Mouse (Mus musculus) midbrain, embryonic 14.5 days (tissue): ENCODE results near the gene Lrrc8d. TPM values are rescaled to one million over a fixed set of nuclear protein-coding genes. Genes with fewer than 3 reads are reported as not detected.
"Not testable (repeated sequence)": the region's sequence is repeated elsewhere in the genome, so short reads cannot be mapped to it uniquely, and the experiment has no call there.

ENCODE experiments used
- ATAC-seq: fragments of 200-750 bp; cut with Nextera tagmentation; 2 replicates; pipeline ENCODE4 v1.8.0; 2017; ENCODE audit warnings: moderate number of reproducible peaks, moderate library complexity; ENCODE audit not compliant: low FRiP score, low TSS enrichment
- DNase-seq: peaks from one replicate; pipeline ENCODE4 v3.0.0-alpha.2; 2015
- H3K27ac ChIP-seq: fragments of 300-500 bp; sonication (generic); replicated peaks from 2 replicates; pipeline ENCODE4 v1.5.1; 2014; ENCODE audit warnings: mild to moderate bottlenecking, low read depth, low read length, moderate library complexity
- H3K27me3 ChIP-seq: fragments of 300-500 bp; sonication (generic); 2 replicates; pipeline ENCODE4 v1.6.1; 2014; ENCODE audit warnings: low read length, control low read depth, mixed read lengths; ENCODE audit not compliant: control insufficient read depth, insufficient read depth
- H3K36me3 ChIP-seq: fragments of 300-500 bp; sonication (generic); 2 replicates; pipeline ENCODE4 v1.6.1; 2014; ENCODE audit warnings: low read length, control low read depth; ENCODE audit not compliant: control insufficient read depth, insufficient read depth
- H3K4me1 ChIP-seq: fragments of 300-500 bp; sonication (generic); 2 replicates; pipeline ENCODE4 v1.6.1; 2014; ENCODE audit warnings: mild to moderate bottlenecking, antibody characterized with exemption, low read length, control low read depth; ENCODE audit not compliant: control insufficient read depth, insufficient read depth
- H3K4me2 ChIP-seq: fragments of 300-500 bp; sonication (generic); 2 replicates; pipeline ENCODE4 v1.6.1; 2014; ENCODE audit warnings: mild to moderate bottlenecking, low read length, moderate library complexity
- H3K4me3 ChIP-seq: fragments of 300-500 bp; sonication (generic); replicated peaks from 2 replicates; pipeline ENCODE4 v1.5.1; 2014; ENCODE audit warnings: low read depth, low read length
- H3K9ac ChIP-seq: fragments of 300-500 bp; sonication (generic); replicated peaks from 2 replicates; pipeline ENCODE4 v1.6.1; 2014; ENCODE audit warnings: mild to moderate bottlenecking, low read length, moderate library complexity
- H3K9me3 ChIP-seq: fragments of 300-500 bp; sonication (generic); 2 replicates; pipeline ENCODE4 v1.6.1; 2016; ENCODE audit warnings: low read length, control low read depth, mixed read lengths; ENCODE audit not compliant: control insufficient read depth
- WGBS: fragments of 180-500 bp; shearing (Covaris S2); extraction: QIAGEN DNeasy Blood & Tissue Kit; methylation state at CpG from one replicate; pipeline ENCODE4 v1.1.7; 2014; 5-methylcytosine and 5-hydroxymethylcytosine counted together
- polyA plus RNA-seq: library from polyadenylated mRNA; unstranded; fragments of >200 nt; fragmentation: Nextera tagmentation; extraction: Ambion mirVana; gene quantifications from 2 replicates; pipeline ENCODE4 v1.2.1, GENCODE M21; 2014

The Lrrc8d gene
- polyA plus RNA-seq, 1 experiment from 2014 or later = 45.2 TPM

DNA sequence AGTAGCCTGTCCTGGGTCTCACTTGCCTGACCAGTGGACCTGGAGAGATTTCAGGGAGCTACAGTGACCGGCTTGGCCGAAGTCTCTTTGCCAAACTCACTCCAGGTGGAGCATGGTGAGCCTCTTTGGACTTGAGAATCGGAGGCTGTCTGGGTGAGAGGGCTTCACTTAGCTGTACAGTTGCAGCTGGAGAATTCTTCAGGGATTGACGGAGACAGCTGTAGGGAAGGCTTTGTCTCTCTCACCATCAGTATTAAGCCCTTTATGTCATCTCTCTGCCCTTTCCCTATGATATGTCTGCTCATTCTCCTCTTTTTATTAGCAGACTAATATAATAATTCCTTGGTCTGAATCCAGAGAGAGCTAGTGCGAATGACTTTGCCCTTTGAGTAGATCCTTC, 157.7 kb downstream of the Lrrc8d start:
- ATAC-seq = no peak

DNA sequence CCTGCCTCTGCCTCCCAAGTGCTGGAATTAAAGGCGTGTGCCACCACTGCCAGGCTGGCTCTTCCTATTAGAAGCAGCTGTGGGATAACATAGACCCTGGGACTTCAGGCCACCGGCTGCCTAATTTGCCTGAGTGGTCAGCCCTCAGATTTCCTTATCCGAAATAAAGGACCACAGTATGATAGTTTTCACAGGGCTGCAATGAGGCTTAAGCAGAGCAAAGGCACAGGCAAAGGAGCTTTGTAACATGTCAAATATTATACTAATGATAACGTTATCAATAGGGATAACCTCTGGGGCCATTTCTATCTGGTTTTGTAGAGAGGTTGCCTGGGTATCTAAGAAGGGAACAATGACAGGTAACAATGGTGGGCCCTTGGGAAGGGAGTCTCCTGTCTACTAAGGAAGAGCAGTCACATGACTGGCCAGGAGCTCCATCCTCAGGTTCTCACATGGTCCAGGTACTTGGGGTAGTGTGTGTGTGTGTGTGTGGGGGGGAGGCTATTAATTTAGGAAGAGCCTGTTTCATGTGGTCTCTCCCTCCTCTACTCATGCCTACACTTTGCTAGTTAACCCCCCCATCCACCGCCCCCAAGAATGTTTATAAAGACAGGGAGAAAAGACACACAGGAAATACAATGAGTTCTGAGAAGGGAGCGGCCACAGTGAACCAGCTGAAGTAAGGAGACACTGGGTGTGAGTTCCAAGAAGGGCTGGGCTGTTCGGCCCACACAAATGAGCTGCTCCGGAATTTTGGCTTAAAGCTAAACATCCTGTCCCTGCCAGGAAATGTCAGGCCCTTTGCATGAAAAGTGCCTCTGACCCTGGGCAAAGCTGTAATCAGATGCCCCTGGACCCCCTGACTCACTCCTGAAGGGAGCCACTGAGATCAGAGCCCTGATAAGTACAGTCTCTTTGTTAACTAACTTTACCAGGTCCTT, 159.3 kb downstream of the Lrrc8d start:
- Histone ChIP-seq H3K9ac (no peak overlapping the region), H3K27ac (no peak overlapping the region), H3K4me2 (no peak overlapping the region), H3K27me3 (no peaks in the 10 kb centered on the region), H3K4me1 (no peaks in the 10 kb centered on the region), H3K9me3 (no peaks in the 10 kb centered on the region), H3K4me3 (no peak overlapping the region), H3K36me3 (no peaks in the 10 kb centered on the region)
- ATAC-seq (no peak), DNase-seq (no peak)
- WGBS = 87% methylated on average over 8 of the region's 8 CpGs

More for the DNA sequence above, 157.7 kb downstream of the Lrrc8d start:
- Histone ChIP-seq H3K9me3 (no peaks in the 10 kb centered on the region), H3K4me2 (no peak overlapping the region), H3K4me1 (no peaks in the 10 kb centered on the region), H3K4me3 (no peak overlapping the region), H3K27ac (no peak overlapping the region), H3K27me3 (no peaks in the 10 kb centered on the region), H3K36me3 (no peaks in the 10 kb centered on the region), H3K9ac (no peak overlapping the region)
- 90% methylated on average over 5 of the region's 5 CpGs for WGBS
- no peak for DNase-seq

DNA sequence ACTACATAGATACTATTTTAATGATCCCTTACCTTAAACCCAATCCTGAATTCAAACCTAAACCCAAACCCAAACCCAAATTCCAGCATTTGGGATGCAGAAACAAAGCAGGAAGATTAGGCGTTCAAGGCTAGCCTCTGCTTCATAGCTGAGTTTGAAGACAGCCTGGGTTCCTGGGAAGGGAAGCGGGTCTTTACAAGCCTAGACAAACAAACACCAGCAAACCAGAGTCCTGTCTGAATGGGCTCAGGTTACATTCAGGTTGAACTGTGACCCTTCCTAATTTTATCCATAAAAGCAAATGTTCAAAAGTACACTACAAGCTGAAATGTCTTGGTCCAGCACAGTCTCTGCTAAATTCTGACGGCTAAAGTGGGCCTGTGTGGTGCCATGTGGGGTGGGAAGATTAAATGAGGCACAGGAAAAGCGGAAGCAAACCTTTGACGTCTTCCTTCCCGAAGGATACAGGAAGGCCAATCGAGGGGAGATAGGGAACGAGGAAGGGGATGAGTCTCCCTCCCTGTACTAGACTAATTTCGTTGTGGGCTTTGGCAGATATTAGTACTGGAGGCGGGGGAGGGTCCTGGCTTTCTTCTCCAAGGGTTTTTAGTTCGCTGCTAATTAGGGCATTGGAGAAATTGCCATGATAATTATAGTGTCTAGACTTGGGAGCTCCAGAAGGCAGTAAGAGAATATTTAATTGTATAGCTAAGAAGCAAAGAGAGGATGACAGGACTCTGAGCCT, 160.1 kb downstream of the Lrrc8d start:
- no peaks in the 10 kb centered on the region for H3K9me3 ChIP-seq
- no peaks in the 10 kb centered on the region for H3K4me1 ChIP-seq
- WGBS = 78% methylated on average over 11 of the region's 11 CpGs
- no peaks in the 10 kb centered on the region for H3K36me3 ChIP-seq
- H3K9ac ChIP-seq = no peak overlapping the region
- ATAC-seq (no peak), DNase-seq (no peak)
- no peak overlapping the region for H3K4me2 ChIP-seq
- H3K27me3 ChIP-seq = no peaks in the 10 kb centered on the region
- H3K27ac ChIP-seq = 0 out of 2 replicates have a peak overlapping the region, but pooled peaks have one; percentile 8
- no peak overlapping the region for H3K4me3 ChIP-seq

DNA sequence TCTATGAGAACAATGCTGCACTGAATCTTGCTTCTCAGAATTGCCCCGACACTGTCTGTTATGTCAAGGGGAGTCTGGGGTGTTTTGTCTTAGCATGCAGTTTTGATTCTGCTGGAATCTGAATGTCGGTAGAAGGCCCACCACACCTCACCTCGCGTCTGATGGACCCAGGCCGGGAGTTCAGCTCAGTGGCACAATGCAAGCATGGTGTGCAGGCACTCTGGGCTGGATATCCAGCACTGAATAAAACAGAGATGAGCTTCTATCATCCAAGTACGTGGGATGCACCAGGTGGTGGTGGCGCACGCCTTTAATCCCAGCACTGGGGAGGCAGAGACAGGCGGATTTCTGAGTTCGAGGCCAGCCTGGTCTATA, 160.7 kb downstream of the Lrrc8d start:
- H3K4me3 ChIP-seq = no peak overlapping the region
- H3K27ac ChIP-seq = 0 out of 2 replicates have a peak overlapping the region, but pooled peaks have one; percentile 8
- 90% methylated on average over 10 of the region's 10 CpGs for WGBS
- no peaks in the 10 kb centered on the region for H3K27me3 ChIP-seq
- no peak for ATAC-seq
- DNase-seq = no peak
- H3K9ac ChIP-seq = no peak overlapping the region
- no peaks in the 10 kb centered on the region for H3K4me1 ChIP-seq
- H3K9me3 ChIP-seq = no peaks in the 10 kb centered on the region
- H3K4me2 ChIP-seq = no peak overlapping the region
- no peaks in the 10 kb centered on the region for H3K36me3 ChIP-seq

GRCm38 (mm10) chr5:105861616-105862015, 161.8 kb downstream of the Lrrc8d start:
- DNase-seq (no peak), ATAC-seq (no peak)
- no peaks in the 10 kb centered on the region for H3K36me3 ChIP-seq
- H3K4me1 ChIP-seq = no peaks in the 10 kb centered on the region
- WGBS = 94% methylated on average over 5 of the region's 5 CpGs
- H3K9me3 ChIP-seq = no peaks in the 10 kb centered on the region
- no peak overlapping the region for H3K4me2 ChIP-seq
- no peak overlapping the region for H3K4me3 ChIP-seq
- no peak overlapping the region for H3K27ac ChIP-seq
- H3K27me3 ChIP-seq = no peaks in the 10 kb centered on the region
- no peak overlapping the region for H3K9ac ChIP-seq

GRCm38 (mm10) chr5:105865110-105865628, 165.4 kb downstream of the Lrrc8d start:
- not testable (repeated sequence) for DNase-seq, ATAC-seq

DNA sequence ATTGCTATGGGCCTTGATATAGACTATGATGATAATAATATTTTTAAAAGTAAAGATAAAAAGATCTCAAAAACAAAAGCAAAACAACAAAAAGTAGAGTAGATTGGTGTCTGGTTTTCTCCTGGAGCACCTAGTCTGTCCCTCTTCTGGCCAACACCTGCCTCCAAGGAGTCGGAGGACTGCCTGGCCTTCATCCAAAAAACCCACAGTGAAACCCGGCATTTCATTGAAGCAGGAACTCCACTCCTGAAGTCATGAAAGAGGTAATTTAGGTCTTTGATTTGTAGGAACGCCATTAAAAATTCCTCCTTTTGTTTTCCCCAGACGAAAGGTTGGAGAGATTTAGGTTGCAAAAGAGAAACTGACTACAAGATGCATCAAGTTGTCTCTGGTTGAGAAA, 167.7 kb downstream of the Lrrc8d start:
- ATAC-seq (no peak), DNase-seq (peak; percentile 34)
- Histone ChIP-seq H3K9me3 (no peaks in the 10 kb centered on the region), H3K4me3 (no peak overlapping the region), H3K9ac (no peak overlapping the region), H3K27me3 (no peaks in the 10 kb centered on the region), H3K27ac (no peak overlapping the region), H3K36me3 (no peaks in the 10 kb centered on the region), H3K4me2 (no peak overlapping the region), H3K4me1 (no peaks in the 10 kb centered on the region)
- 36% methylated on average over 4 of the region's 4 CpGs for WGBS

More at GRCm38 (mm10) chr5:105865110-105865628, 165.4 kb downstream of the Lrrc8d start:
- not testable (repeated sequence) for H3K9ac ChIP-seq, H3K4me2 ChIP-seq, H3K4me3 ChIP-seq, H3K4me1 ChIP-seq, H3K36me3 ChIP-seq, H3K27ac ChIP-seq, H3K9me3 ChIP-seq, H3K27me3 ChIP-seq
- WGBS = 49% methylated on average over 5 of the region's 5 CpGs

GRCm38 (mm10) chr5:105867841-105868447, 168.2 kb downstream of the Lrrc8d start:
- H3K4me2 ChIP-seq = no peak overlapping the region
- WGBS = 70% methylated on average over 16 of the region's 16 CpGs
- H3K9me3 ChIP-seq = no peaks in the 10 kb centered on the region
- peak; percentile 74 for DNase-seq
- H3K27ac ChIP-seq = no peak overlapping the region
- no peaks in the 10 kb centered on the region for H3K36me3 ChIP-seq
- H3K4me3 ChIP-seq = no peak overlapping the region
- H3K27me3 ChIP-seq = no peaks in the 10 kb centered on the region
- no peaks in the 10 kb centered on the region for H3K4me1 ChIP-seq
- peak; percentile 63; the same call in 1 of the 2 replicates for ATAC-seq
- no peak overlapping the region for H3K9ac ChIP-seq
